Comparison of ENCODE assay signal across 31 mouse cellular contexts in genomic region chr17:25582076-25582475, GRCm38 (mm10). TPM values are rescaled to one million over a fixed set of nuclear protein-coding genes. Genes with fewer than 3 reads are reported as not detected.
DNase-seq lines count a peak whose midpoint lies in the region; ATAC-seq and TF ChIP-seq lines count a peak whose summit lies in the region.
"Had no signal": no experiment of that assay in that cellular context is flagged by ENCODE, and none has a peak within 500 bp of the region (broad histone marks: within the 10 kb centered on the region; RNA-seq: fewer than 3 reads in every experiment).

No protein-coding gene starts in this region.

- TF ChIP-seq CTCF in heart, adult 2 months (IDR thresholded peaks at IDR 0.05) = no peak

- WGBS in heart, adult 2 months = 59% methylated on average over 8 of the region's 8 CpGs
- WGBS in heart, embryonic 14.5 days = 26% methylated on average over 8 of the region's 8 CpGs
- 90% methylated on average over 8 of the region's 8 CpGs for WGBS in midbrain, embryonic 10.5 days
- 78% methylated on average over 8 of the region's 8 CpGs for whole genome bisulfite sequencing in midbrain, embryonic 14.5 days
- 86% methylated on average over 8 of the region's 8 CpGs for WGBS in embryonic facial prominence, embryonic 10.5 days

- no peaks in the 10 kb centered on the region; the same call in 1 of the 2 replicates for H3K79me2 ChIP-seq in heart, adult 2 months (replicated peaks; ENCODE audit: control insufficient read depth, insufficient read depth, low read length)

- peak overlapping the region; percentile 54 for H3K4me2 ChIP-seq in heart, embryonic 14.5 days (ENCODE audit: low read length)
- no peak overlapping the region for H3K4me2 ChIP-seq in midbrain, embryonic 14.5 days (ENCODE audit: low read length)
- H3K4me2 ChIP-seq: embryonic facial prominence, embryonic 12.5 days; hindbrain, embryonic 12.5 days; limb, embryonic 15.5 days; liver, embryonic 13.5 days; stomach, embryonic 15.5 days had no signal

- no peak overlapping the region for H3K4me3 ChIP-seq in heart, adult 2 months
- H3K4me3 ChIP-seq in heart, embryonic 14.5 days (ENCODE audit: control insufficient read depth in 1 of 2, insufficient read depth in 1 of 2, low read depth in 1 of 2, low read length in 2 of 2) = no peak overlapping the region; a peak in 1 of 4 replicates
- H3K4me3 ChIP-seq in midbrain, embryonic 10.5 days = no peak overlapping the region
- H3K4me3 ChIP-seq in midbrain, embryonic 14.5 days (replicated peaks; ENCODE audit: low read depth, low read length) = no peak overlapping the region
- no peak overlapping the region for H3K4me3 ChIP-seq in embryonic facial prominence, embryonic 10.5 days
- H3K4me3 ChIP-seq: embryonic facial prominence, embryonic 12.5 days; forebrain, embryonic 10.5 days; hindbrain, embryonic 12.5 days; limb, embryonic 15.5 days; liver, embryonic 13.5 days; megakaryocyte, embryonic 14.5 days; stomach, embryonic 15.5 days had no signal

- no peaks in the 10 kb centered on the region for H3K36me3 ChIP-seq in heart, adult 2 months (ENCODE audit: control insufficient read depth, insufficient read depth, low read length)
- peaks cover 22% of the 10 kb centered on the region for H3K36me3 ChIP-seq in heart, embryonic 14.5 days (ENCODE audit: control insufficient read depth, insufficient read depth, low read length)
- peaks cover 30% of the 10 kb centered on the region for H3K36me3 ChIP-seq in midbrain, embryonic 10.5 days
- H3K36me3 ChIP-seq in midbrain, embryonic 14.5 days (ENCODE audit: control insufficient read depth, insufficient read depth, low read length) = peaks cover 10% of the 10 kb centered on the region
- H3K36me3 ChIP-seq in embryonic facial prominence, embryonic 10.5 days (replicated peaks) = peaks cover 36% of the 10 kb centered on the region

- no peak overlapping the region for H3K27ac ChIP-seq in heart, adult 2 months
- H3K27ac ChIP-seq in heart, embryonic 14.5 days (replicated peaks in 1 of 2; ENCODE audit: control insufficient read depth in 1 of 2, insufficient read depth in 1 of 2, low read depth in 2 of 2, low read length in 2 of 2) = peak overlapping the region; percentile 30 to 40
- peak overlapping the region; percentile 0; the same call in 1 of the 2 replicates for H3K27ac ChIP-seq in midbrain, embryonic 10.5 days (replicated peaks)
- H3K27ac ChIP-seq in midbrain, embryonic 14.5 days (replicated peaks; ENCODE audit: low read depth, low read length) = no peak overlapping the region
- H3K27ac ChIP-seq in embryonic facial prominence, embryonic 10.5 days (replicated peaks) = peak overlapping the region; percentile 41; the same call in 1 of the 2 replicates
- H3K27ac ChIP-seq: embryonic facial prominence, embryonic 12.5 days; forebrain, embryonic 10.5 days; hindbrain, embryonic 12.5 days; kidney, postnatal 0 days; limb, embryonic 15.5 days; liver, embryonic 13.5 days; stomach, embryonic 15.5 days had no signal

- no peaks in the 10 kb centered on the region for H3K9me3 ChIP-seq in heart, embryonic 14.5 days (ENCODE audit: control insufficient read depth, low read length)
- H3K9me3 ChIP-seq in midbrain, embryonic 10.5 days (replicated peaks) = no peaks in the 10 kb centered on the region
- H3K9me3 ChIP-seq in midbrain, embryonic 14.5 days (ENCODE audit: control insufficient read depth, low read length) = no peaks in the 10 kb centered on the region
- H3K9me3 ChIP-seq in embryonic facial prominence, embryonic 10.5 days = no peaks in the 10 kb centered on the region
- H3K9me3 ChIP-seq: embryonic facial prominence, embryonic 12.5 days; forebrain, embryonic 10.5 days; G1E; hindbrain, embryonic 12.5 days; limb, embryonic 15.5 days; liver, embryonic 13.5 days; megakaryocyte, embryonic 14.5 days; stomach, embryonic 15.5 days had no signal

- TF ChIP-seq POLR2A in heart, adult 2 months (IDR thresholded peaks at IDR 0.05; ENCODE audit: insufficient read depth, low read depth, low read length) = no peak

- ATAC-seq in heart, embryonic 14.5 days (ENCODE audit: insufficient number of reproducible peaks, insufficient read depth, low FRiP score, low read depth) = peak; percentile 20; the same call in 1 of the 2 replicates
- no peak for ATAC-seq in midbrain, embryonic 14.5 days (ENCODE audit: low FRiP score, low TSS enrichment)
- ATAC-seq: forebrain, postnatal 0 days; intestine, embryonic 16.5 days; lung, postnatal 0 days; Patski had no signal

- H3K27me3 ChIP-seq in heart, adult 2 months (ENCODE audit: control insufficient read depth, insufficient read depth, low read length) = no peaks in the 10 kb centered on the region
- H3K27me3 ChIP-seq in heart, embryonic 14.5 days (ENCODE audit: control insufficient read depth, insufficient read depth, low read length) = no peaks in the 10 kb centered on the region
- peaks cover 5% of the 10 kb centered on the region; the same call in 1 of the 2 replicates for H3K27me3 ChIP-seq in midbrain, embryonic 10.5 days (ENCODE audit: low read depth, poor library complexity, severe bottlenecking)
- no peaks in the 10 kb centered on the region for H3K27me3 ChIP-seq in midbrain, embryonic 14.5 days (ENCODE audit: control insufficient read depth, insufficient read depth, low read length)
- H3K27me3 ChIP-seq in embryonic facial prominence, embryonic 10.5 days (replicated peaks; ENCODE audit: low read depth, poor library complexity, severe bottlenecking) = peaks cover 7% of the 10 kb centered on the region
- H3K27me3 ChIP-seq: hindbrain, embryonic 12.5 days; limb, embryonic 15.5 days; Patski; stomach, embryonic 15.5 days had no signal

- 0 out of 2 replicates have a peak, but pooled peaks have one; percentile 33 for TF ChIP-seq EP300 in heart, adult 2 months (IDR thresholded peaks at IDR 0.05; ENCODE audit: insufficient read depth, low read depth, low read length)

- no peak overlapping the region for H3K9ac ChIP-seq in heart, adult 2 months (ENCODE audit: low read depth, low read length)
- H3K9ac ChIP-seq in heart, embryonic 14.5 days (ENCODE audit: low read length) = peak overlapping the region; percentile 49
- no peak overlapping the region for H3K9ac ChIP-seq in midbrain, embryonic 14.5 days (replicated peaks; ENCODE audit: low read length)
- H3K9ac ChIP-seq: embryonic facial prominence, embryonic 12.5 days; forebrain, postnatal 0 days; hindbrain, embryonic 12.5 days; limb, embryonic 15.5 days; liver, embryonic 13.5 days; stomach, embryonic 15.5 days had no signal

- peaks cover 2% of the 10 kb centered on the region for H3K4me1 ChIP-seq in heart, adult 2 months (ENCODE audit: control insufficient read depth, insufficient read depth, low read length)
- peaks cover 11 to 30% of the 10 kb centered on the region in 2 experiments for H3K4me1 ChIP-seq in heart, embryonic 14.5 days (ENCODE audit: control insufficient read depth in 2 of 2, insufficient read depth in 2 of 2, low read length in 2 of 2)
- H3K4me1 ChIP-seq in midbrain, embryonic 10.5 days = peaks cover 46% of the 10 kb centered on the region
- peaks cover 7% of the 10 kb centered on the region for H3K4me1 ChIP-seq in midbrain, embryonic 14.5 days (ENCODE audit: control insufficient read depth, insufficient read depth, low read length)
- H3K4me1 ChIP-seq in embryonic facial prominence, embryonic 10.5 days = peaks cover 48% of the 10 kb centered on the region

- peak in 1 of 2 experiments; percentile 27 for DNase-seq in heart, adult 2 months
- DNase-seq in heart, postnatal 14 days = no peak
- DNase-seq in heart, adult 9 months (ENCODE audit: low spot score in 2 of 2) = no peak
- no peak for DNase-seq in midbrain, embryonic 10.5 days (ENCODE audit: low spot score)
- no peak for DNase-seq in midbrain, embryonic 14.5 days
- DNase-seq in embryonic facial prominence, embryonic 10.5 days (ENCODE audit: low spot score) = no peak
- no peak for DNase-seq in thymus, postnatal 0 days (ENCODE audit: low spot score)
- DNase-seq: adrenal gland, postnatal 10 days; cerebellum, adult 8-10 months; cerebellum, postnatal 25 days; forebrain, postnatal 0 days; kidney, adult 8-10 months; kidney, postnatal 4 days; liver, embryonic 13.5 days; lung, adult 18-20 months; lung, postnatal 4 days; retina, postnatal 1 day; right cerebral cortex, postnatal 14 days; thymus, postnatal 14 days had no signal

- intact Hi-C loops in heart, adult 2 months (cut with DNase I) = no loop called here
- intact Hi-C loops in heart, postnatal 14 days (cut with DNase I) = no loop called here

RNA-seq across cellular contexts. Expression of gene Lmf1, which starts 3.2 kb away (rescaled TPM):
- 10 to 100 TPM; 28.7 to 33.5 TPM for total RNA-seq in heart, adult 2 months (2021)
- 32.7 and 41.8 TPM in 2 replicates for polyA plus RNA-seq in heart, adult 2 months (2012; rRNA removed)
- 10 to 100 TPM; 26.2 to 28.0 TPM for total RNA-seq in heart, postnatal 14 days (2021)
- polyA plus RNA-seq in heart, embryonic 14.5 days (2014; fragmentation: Nextera tagmentation; extraction: Ambion mirVana) = 36.3 and 37.8 TPM in 2 replicates
- polyA plus RNA-seq in midbrain, embryonic 10.5 days (2016; fragmentation: Nextera tagmentation; extraction: Ambion mirVana) = 22.3 and 22.6 TPM in 2 replicates
- polyA plus RNA-seq in midbrain, embryonic 14.5 days (2014; fragmentation: Nextera tagmentation; extraction: Ambion mirVana) = 19.5 and 20.8 TPM in 2 replicates
- 26.3 and 26.6 TPM in 2 replicates for polyA plus RNA-seq in embryonic facial prominence, embryonic 10.5 days (2016; fragmentation: Nextera tagmentation; extraction: Ambion mirVana)
- polyA plus RNA-seq in thymus, postnatal 0 days (2015; fragmentation: Nextera tagmentation; extraction: Ambion mirVana) = 15.5 and 16.1 TPM in 2 replicates

RNA-seq across cellular contexts. Expression of gene Sox8, which starts 11.6 kb away (rescaled TPM):
- total RNA-seq in heart, adult 2 months (2021) = under 1 TPM; 0.30 to 0.44 TPM
- polyA plus RNA-seq in heart, adult 2 months (2012; rRNA removed) = 0.57 and 0.67 TPM in 2 replicates
- total RNA-seq in heart, postnatal 14 days (2021) = under 1 TPM; 0.56 to 0.67 TPM
- polyA plus RNA-seq in heart, embryonic 14.5 days (2014; fragmentation: Nextera tagmentation; extraction: Ambion mirVana) = 0.44 and 0.70 TPM in 2 replicates
- 2.4 and 3.3 TPM in 2 replicates for polyA plus RNA-seq in midbrain, embryonic 10.5 days (2016; fragmentation: Nextera tagmentation; extraction: Ambion mirVana)
- polyA plus RNA-seq in midbrain, embryonic 14.5 days (2014; fragmentation: Nextera tagmentation; extraction: Ambion mirVana) = 8.0 and 13.5 TPM in 2 replicates
- polyA plus RNA-seq in embryonic facial prominence, embryonic 10.5 days (2016; fragmentation: Nextera tagmentation; extraction: Ambion mirVana) = 12.5 and 13.1 TPM in 2 replicates
- 0.23 and 0.26 TPM in 2 replicates for polyA plus RNA-seq in thymus, postnatal 0 days (2015; fragmentation: Nextera tagmentation; extraction: Ambion mirVana)
- polyA plus RNA-seq: G1E had no signal

Comparison
In these comparisons a context has a peak if more than half of its experiments do, and no peak if none do; other contexts are left out.
1. H3K27ac ChIP-seq: peak in heart, embryonic 14.5 days (2 of 2), midbrain, embryonic 10.5 days (single experiment) and embryonic facial prominence, embryonic 10.5 days (single experiment); none in heart, adult 2 months (single experiment) and midbrain, embryonic 14.5 days (single experiment).